Mouse (Mus musculus) olfactory bulb, adult 2 months (tissue): ENCODE results near the gene Arl15. TPM values are rescaled to one million over a fixed set of nuclear protein-coding genes. Genes with fewer than 3 reads are reported as not detected.

Source experiments
- H3K27ac ChIP-seq: fragments of 200-500 bp; 2 replicates; pipeline ENCODE4 v1.5.1; 2012; ENCODE audit warnings: low read depth, low read length; ENCODE audit not compliant: insufficient read depth
- H3K4me1 ChIP-seq: fragments of 200-500 bp; 2 replicates; pipeline ENCODE4 v1.6.1; 2012; ENCODE audit warnings: low read length; ENCODE audit not compliant: control insufficient read depth, insufficient read depth
- H3K4me3 ChIP-seq: fragments of 200-500 bp; 2 replicates; pipeline ENCODE4 v1.5.1; 2012; ENCODE audit warnings: mild to moderate bottlenecking, low read depth, low read length, moderate library complexity; ENCODE audit not compliant: insufficient read depth
- CTCF ChIP-seq: fragments of 200-500 bp; IDR thresholded peaks from 2 replicates; pipeline ENCODE4 v1.5.1; 2012; ENCODE audit warnings: low read depth, mild to moderate bottlenecking, low read length, moderate library complexity; ENCODE audit not compliant: insufficient read depth
- POLR2A ChIP-seq: fragments of 200-500 bp; IDR thresholded peaks from 2 replicates; pipeline ENCODE4 v1.6.1; 2012; ENCODE audit warnings: mild to moderate bottlenecking, low read depth, low read length, moderate library complexity; ENCODE audit not compliant: insufficient read depth
- WGBS: fragments of 180-500 bp; shearing (Covaris S2); methylation state at CpG from one replicate; pipeline ENCODE4 v1.1.7; 2018; 5-methylcytosine and 5-hydroxymethylcytosine counted together
- polyA plus RNA-seq: library from polyadenylated mRNA; stranded (reverse); fragments of >200 nt; gene quantifications from 2 replicates; pipeline ENCODE4 v1.2.4, GENCODE M21; 2012; ENCODE audit warnings: low replicate concordance; ENCODE audit not compliant: missing spikeins, insufficient read depth, insufficient read length

The Arl15 gene
- polyA plus RNA-seq, 1 experiment, result not detected

DNA sequence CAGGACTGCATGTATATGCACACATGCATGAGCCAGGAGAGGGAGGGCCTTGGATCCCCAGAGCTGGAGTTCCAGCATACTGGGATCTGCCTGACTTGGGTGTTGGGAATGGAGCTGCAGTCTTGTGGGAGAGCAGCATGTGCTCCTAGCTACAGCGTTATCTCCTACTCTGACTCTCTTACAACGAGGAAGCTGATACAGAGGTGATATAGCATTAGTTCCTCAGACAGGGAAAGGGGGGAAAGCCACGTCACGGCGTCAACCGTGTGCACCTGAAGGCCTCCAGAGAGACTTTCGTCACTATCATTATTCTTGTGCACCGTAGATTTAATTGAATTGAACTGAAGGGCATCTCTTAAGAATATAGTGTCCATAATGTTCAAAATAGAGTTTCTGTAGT is 286.2 kb downstream of the Arl15 start:
- H3K4me1 ChIP-seq, result peaks cover 5% of the 10 kb centered on the region; the same call in 1 of the 2 replicates
- WGBS, result 95% methylated on average over 8 of the region's 8 CpGs
- no peak overlapping the region for H3K4me3 ChIP-seq
- TF ChIP-seq POLR2A, result no peak
- TF ChIP-seq CTCF, result no peak
- no peak overlapping the region for H3K27ac ChIP-seq

DNA sequence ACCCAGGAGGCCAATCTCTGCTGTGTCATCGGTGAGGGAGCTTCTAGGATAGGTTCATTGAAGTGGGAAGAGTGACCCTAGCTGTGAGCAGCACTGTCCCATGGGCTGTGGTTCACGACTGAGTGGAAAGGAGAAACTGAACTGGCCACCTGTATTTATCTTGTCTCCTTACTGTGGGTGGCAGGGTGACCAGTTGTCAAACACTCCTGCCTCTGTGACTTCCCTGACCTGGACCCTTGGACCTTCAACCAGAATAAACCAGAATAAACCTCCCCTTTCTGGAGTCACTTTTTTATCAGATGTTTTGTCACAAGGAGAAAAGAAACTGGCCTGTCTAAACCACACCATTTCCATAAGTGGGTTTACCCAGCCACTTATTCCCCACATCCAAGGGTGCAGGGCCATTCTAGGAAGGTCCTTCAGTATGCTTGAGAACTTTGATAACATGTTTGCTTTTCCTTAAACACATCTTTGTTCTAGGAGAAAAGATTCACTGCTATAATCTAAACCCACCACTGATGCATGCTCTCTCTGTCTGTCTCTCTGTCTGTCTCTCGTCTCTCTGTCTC is 289.3 kb downstream of the Arl15 start:
- Histone ChIP-seq H3K27ac (no peak overlapping the region), H3K4me1 (peaks cover 10% of the 10 kb centered on the region; the same call in 1 of the 2 replicates), H3K4me3 (no peak overlapping the region)
- WGBS, result 88% methylated on average over 3 of the region's 3 CpGs
- TF ChIP-seq POLR2A (no peak), CTCF (no peak)

GRCm38 (mm10) chr13:114085442-114085841 is 291.1 kb downstream of the Arl15 start:
- 45% methylated on average over 8 of the region's 8 CpGs for WGBS
- Histone ChIP-seq H3K4me1 (peaks cover 10% of the 10 kb centered on the region; the same call in 1 of the 2 replicates), H3K4me3 (no peak overlapping the region), H3K27ac (no peak overlapping the region)
- TF ChIP-seq POLR2A, result no peak
- no peak for TF ChIP-seq CTCF

DNA sequence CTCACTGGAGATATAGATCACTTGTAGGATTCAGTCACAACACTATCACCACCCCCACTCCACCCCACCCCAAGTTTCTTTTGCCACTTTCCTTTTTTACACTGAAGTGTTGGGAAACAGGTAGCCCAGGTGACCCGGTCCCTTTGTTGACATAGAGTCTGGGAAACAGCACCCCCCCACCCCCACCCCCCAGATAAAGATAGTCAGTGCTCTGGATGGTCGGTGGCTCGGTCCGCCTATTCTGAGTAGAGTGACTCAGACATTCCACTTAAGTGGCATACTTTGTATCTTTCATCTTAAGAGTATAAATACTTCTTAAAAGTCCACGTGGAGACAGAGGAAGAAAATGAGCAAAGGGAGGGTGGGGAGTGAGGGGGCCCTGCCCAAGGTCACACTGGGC is 292.0 kb downstream of the Arl15 start:
- 59% methylated on average over 5 of the region's 5 CpGs for WGBS
- TF ChIP-seq CTCF (no peak), POLR2A (no peak)
- Histone ChIP-seq H3K4me1 (peaks cover 10% of the 10 kb centered on the region; the same call in 1 of the 2 replicates), H3K27ac (no peak overlapping the region), H3K4me3 (no peak overlapping the region)

DNA sequence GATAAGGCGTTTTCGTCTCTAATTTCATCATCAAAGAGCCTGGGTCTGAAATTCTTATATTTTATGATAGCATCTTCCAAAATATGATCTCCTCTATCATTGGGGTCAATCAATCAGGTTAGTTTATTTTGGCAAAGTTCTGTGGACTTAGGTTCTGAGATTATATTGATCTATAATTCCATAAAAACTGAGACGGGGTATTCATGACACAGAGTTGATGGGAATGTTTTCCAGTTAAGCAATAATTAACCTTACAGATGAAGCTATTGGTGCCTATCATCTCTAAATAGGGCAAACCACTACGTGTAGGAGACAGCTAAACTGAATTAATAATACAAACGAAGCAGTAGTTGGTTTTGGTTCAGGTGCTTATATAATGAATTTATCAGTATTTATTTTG is 292.5 kb downstream of the Arl15 start:
- Histone ChIP-seq H3K4me1 (peaks cover 10% of the 10 kb centered on the region; the same call in 1 of the 2 replicates), H3K27ac (no peak overlapping the region), H3K4me3 (no peak overlapping the region)
- 97% methylated on average over 5 of the region's 5 CpGs for WGBS
- no peak for TF ChIP-seq POLR2A
- no peak for TF ChIP-seq CTCF

- no peak for TF ChIP-seq CTCF
- no peak for TF ChIP-seq POLR2A
- H3K4me1 ChIP-seq, result peaks cover 10% of the 10 kb centered on the region; the same call in 1 of the 2 replicates
- no peak overlapping the region for H3K27ac ChIP-seq
- 94% methylated on average over 10 of the region's 10 CpGs for WGBS
- H3K4me3 ChIP-seq, result no peak overlapping the region
Measured at GRCm38 (mm10) chr13:114087696-114088465, 293.6 kb downstream of the Arl15 start.

GRCm38 (mm10) chr13:114090786-114091185 is 296.5 kb downstream of the Arl15 start:
- Histone ChIP-seq H3K4me3 (no peak overlapping the region), H3K27ac (no peak overlapping the region), H3K4me1 (peaks cover 6% of the 10 kb centered on the region; the same call in 1 of the 2 replicates)
- WGBS, result 91% methylated on average over 6 of the region's 6 CpGs
- TF ChIP-seq POLR2A (no peak), CTCF (no peak)

DNA sequence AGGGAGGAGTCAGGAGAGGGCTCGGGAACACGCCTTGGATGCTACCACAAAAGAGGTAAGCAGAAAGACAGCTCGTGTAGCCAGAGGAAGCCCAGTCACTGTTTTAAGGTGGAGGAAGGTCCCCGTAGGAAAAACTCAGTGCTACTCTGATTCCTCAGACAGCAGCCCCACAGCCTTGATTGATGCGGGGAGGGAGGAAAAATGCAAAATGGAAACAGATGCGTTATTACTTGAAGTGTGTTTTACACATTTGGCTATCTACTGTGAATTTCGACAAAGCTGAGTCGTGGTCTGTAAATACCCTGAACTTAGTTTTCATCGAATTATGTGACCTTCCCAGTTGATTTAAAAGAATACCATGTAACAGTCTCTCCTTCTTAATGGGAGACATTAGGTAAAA is 296.9 kb downstream of the Arl15 start:
- no peak overlapping the region for H3K27ac ChIP-seq
- no peak for TF ChIP-seq CTCF
- TF ChIP-seq POLR2A, result no peak
- WGBS, result 85% methylated on average over 9 of the region's 9 CpGs
- H3K4me3 ChIP-seq, result no peak overlapping the region
- H3K4me1 ChIP-seq, result peaks cover 4% of the 10 kb centered on the region; the same call in 1 of the 2 replicates

DNA sequence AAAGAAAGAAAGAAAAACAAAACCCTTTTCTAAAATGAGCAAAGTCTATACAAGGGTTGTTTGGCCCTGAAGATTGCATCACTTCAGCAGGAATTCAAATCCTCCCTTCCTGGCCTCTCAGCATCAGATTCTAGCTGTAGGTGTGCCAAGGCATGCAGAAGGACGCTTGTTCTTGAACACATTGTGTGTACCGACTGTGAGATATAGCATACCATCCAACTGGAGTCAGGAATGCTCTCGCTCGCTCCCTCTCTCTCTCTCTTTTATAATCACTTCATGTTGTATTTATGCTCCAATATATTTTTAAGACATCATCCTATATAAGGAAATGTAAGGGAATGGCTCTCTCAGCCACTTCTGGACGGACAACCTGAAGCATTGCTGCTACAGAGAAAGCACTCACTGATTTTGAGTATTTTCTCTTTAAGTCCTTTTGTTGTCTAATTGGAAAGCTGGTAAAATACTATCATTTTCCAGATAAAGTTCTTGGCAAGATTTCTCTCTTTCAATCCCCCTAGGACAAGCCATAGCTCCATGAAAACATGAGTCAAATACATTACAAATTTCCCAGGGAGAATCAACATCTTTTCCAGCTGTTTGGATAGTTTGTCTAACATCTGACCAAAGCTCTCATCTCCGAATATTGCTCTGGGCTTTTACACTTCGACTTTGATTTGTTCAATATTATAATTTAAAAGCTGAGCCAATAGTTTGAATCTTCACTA is 300.0 kb downstream of the Arl15 start:
- H3K27ac ChIP-seq, result no peak overlapping the region
- 85% methylated on average over 7 of the region's 7 CpGs for WGBS

More for the DNA sequence above, 300.0 kb downstream of the Arl15 start:
- no peaks in the 10 kb centered on the region for H3K4me1 ChIP-seq
- H3K4me3 ChIP-seq, result no peak overlapping the region
- TF ChIP-seq POLR2A (no peak), CTCF (no peak)
